Mouse (Mus musculus): ENCODE results near the gene Zfp184. TPM values are rescaled to one million over a fixed set of nuclear protein-coding genes. Genes with fewer than 3 reads are reported as not detected.
"Not testable (repeated sequence)": the region's sequence is repeated elsewhere in the genome, so short reads cannot be mapped to it uniquely, and the experiment has no call there.

The Zfp184 gene
- total RNA-seq (2014; rRNA removed) = 8.1 and 9.8 TPM in 2 replicates
- polyA plus RNA-seq (2015; fragmentation: Nextera tagmentation; extraction: Ambion mirVana) = 7.5 and 8.4 TPM in 2 replicates

- WGBS = under 1% methylated on average over 50 of the region's 50 CpGs
- peak within 1 kb of the TSS; percentile 77 for H3K4me2 ChIP-seq (ENCODE audit: low read depth, low read length, poor library complexity, severe bottlenecking)
These were observed at the start of gene Zfp184 for GRCm38 (mm10) chr13:21944926-21945740. Gene Zfp184, plus strand, starts transcription at chr13:21945094.

GRCm38 (mm10) chr13:21896549-21897244, 48.2 kb upstream of the Zfp184 start:
- Histone ChIP-seq H3K36me3 (ENCODE audit: insufficient read depth, low read length) (no peaks in the 10 kb centered on the region), H3K4me3 (ENCODE audit: low read depth, low read length) (peak overlapping the region; percentile 62), H3K27ac (ENCODE audit: low read depth, low read length) (peak overlapping the region; percentile 91), H3K9ac (replicated peaks; ENCODE audit: low read length, poor library complexity, severe bottlenecking) (peak overlapping the region; percentile 65), H3K27me3 (ENCODE audit: insufficient read depth, low read length) (no peaks in the 10 kb centered on the region), H3K9me3 (ENCODE audit: low read length) (no peaks in the 10 kb centered on the region), H3K4me2 (ENCODE audit: low read depth, low read length, poor library complexity, severe bottlenecking) (peak overlapping the region; percentile 56), H3K4me1 (ENCODE audit: insufficient read depth, low read length) (no peaks in the 10 kb centered on the region)
- 6% methylated on average over 24 of the region's 24 CpGs for WGBS
- ATAC-seq (ENCODE audit: low FRiP score) (peak; percentile 99), DNase-seq (ENCODE audit: low spot score) (peak; percentile 92)
- no peak; the same call in 1 of the 2 replicates for TF ChIP-seq CTCF (IDR thresholded peaks at IDR 0.05)

More at GRCm38 (mm10) chr13:21944926-21945740, at the start of gene Zfp184:
- no peaks in the 10 kb centered on the region for H3K9me3 ChIP-seq (ENCODE audit: low read length)
- peak within 1 kb of the TSS; percentile 70 for H3K27ac ChIP-seq (ENCODE audit: low read depth, low read length)
- ATAC-seq (ENCODE audit: low FRiP score) (peak; percentile 93), DNase-seq (ENCODE audit: low spot score) (peak; percentile 98)
- peak within 1 kb of the TSS; percentile 67 for H3K9ac ChIP-seq (replicated peaks; ENCODE audit: low read length, poor library complexity, severe bottlenecking)
- H3K4me3 ChIP-seq (ENCODE audit: low read depth, low read length) = peak within 1 kb of the TSS; percentile 68
- TF ChIP-seq CTCF (IDR thresholded peaks at IDR 0.05) = peak; percentile 53
- H3K4me1 ChIP-seq (ENCODE audit: insufficient read depth, low read length) = no peaks in the 10 kb centered on the region
- peaks cover 9% of the 10 kb centered on the region; the same call in 1 of the 2 replicates for H3K36me3 ChIP-seq (ENCODE audit: insufficient read depth, low read length)
- H3K27me3 ChIP-seq (ENCODE audit: insufficient read depth, low read length) = no peaks in the 10 kb centered on the region

- Histone ChIP-seq H3K4me1 (ENCODE audit: insufficient read depth, low read length) (no peaks in the 10 kb centered on the region), H3K27ac (ENCODE audit: low read depth, low read length) (peak overlapping the region; percentile 91), H3K4me2 (ENCODE audit: low read depth, low read length, poor library complexity, severe bottlenecking) (peak overlapping the region; percentile 56), H3K4me3 (ENCODE audit: low read depth, low read length) (peak overlapping the region; percentile 62), H3K9me3 (ENCODE audit: low read length) (no peaks in the 10 kb centered on the region), H3K27me3 (ENCODE audit: insufficient read depth, low read length) (no peaks in the 10 kb centered on the region), H3K9ac (replicated peaks; ENCODE audit: low read length, poor library complexity, severe bottlenecking) (peak overlapping the region; percentile 65), H3K36me3 (ENCODE audit: insufficient read depth, low read length) (no peaks in the 10 kb centered on the region)
- no peak for TF ChIP-seq CTCF (IDR thresholded peaks at IDR 0.05)
- DNase-seq (ENCODE audit: low spot score) (no peak), ATAC-seq (ENCODE audit: low FRiP score) (no peak)
- 0% methylated on average over 11 of the region's 11 CpGs for WGBS
These were observed 47.7 kb upstream of the Zfp184 start for GRCm38 (mm10) chr13:21897245-21897634.

GRCm38 (mm10) chr13:21900870-21901565, 43.9 kb upstream of the Zfp184 start:
- WGBS = 90% methylated on average over 9 of the region's 9 CpGs

GRCm38 (mm10) chr13:21903500-21903899, 41.4 kb upstream of the Zfp184 start:
- Histone ChIP-seq H3K4me1 (ENCODE audit: insufficient read depth, low read length) (no peaks in the 10 kb centered on the region), H3K4me2 (ENCODE audit: low read depth, low read length, poor library complexity, severe bottlenecking) (no peak overlapping the region), H3K27me3 (ENCODE audit: insufficient read depth, low read length) (no peaks in the 10 kb centered on the region), H3K9ac (replicated peaks; ENCODE audit: low read length, poor library complexity, severe bottlenecking) (no peak overlapping the region), H3K4me3 (ENCODE audit: low read depth, low read length) (no peak overlapping the region), H3K36me3 (ENCODE audit: insufficient read depth, low read length) (no peaks in the 10 kb centered on the region), H3K9me3 (ENCODE audit: low read length) (no peaks in the 10 kb centered on the region), H3K27ac (ENCODE audit: low read depth, low read length) (no peak overlapping the region)
- ATAC-seq (ENCODE audit: low FRiP score) (no peak), DNase-seq (ENCODE audit: low spot score) (peak; percentile 37)
- TF ChIP-seq CTCF (IDR thresholded peaks at IDR 0.05) = no peak
- WGBS = 56% methylated on average over 3 of the region's 3 CpGs

More at GRCm38 (mm10) chr13:21900870-21901565, 43.9 kb upstream of the Zfp184 start:
- not testable (repeated sequence) for H3K4me2 ChIP-seq (ENCODE audit: low read depth, low read length, poor library complexity, severe bottlenecking); H3K9ac ChIP-seq (replicated peaks; ENCODE audit: low read length, poor library complexity, severe bottlenecking); H3K36me3 ChIP-seq (ENCODE audit: insufficient read depth, low read length); H3K9me3 ChIP-seq (ENCODE audit: low read length); H3K27ac ChIP-seq (ENCODE audit: low read depth, low read length); H3K4me1 ChIP-seq (ENCODE audit: insufficient read depth, low read length); H3K27me3 ChIP-seq (ENCODE audit: insufficient read depth, low read length); ATAC-seq (ENCODE audit: low FRiP score); H3K4me3 ChIP-seq (ENCODE audit: low read depth, low read length); DNase-seq (ENCODE audit: low spot score)

GRCm38 (mm10) chr13:21904090-21904489, 40.8 kb upstream of the Zfp184 start:
- H3K4me2 ChIP-seq (ENCODE audit: low read depth, low read length, poor library complexity, severe bottlenecking); H3K4me3 ChIP-seq (ENCODE audit: low read depth, low read length); H3K27me3 ChIP-seq (ENCODE audit: insufficient read depth, low read length); H3K9me3 ChIP-seq (ENCODE audit: low read length); H3K36me3 ChIP-seq (ENCODE audit: insufficient read depth, low read length); ATAC-seq (ENCODE audit: low FRiP score); H3K4me1 ChIP-seq (ENCODE audit: insufficient read depth, low read length); H3K9ac ChIP-seq (replicated peaks; ENCODE audit: low read length, poor library complexity, severe bottlenecking); DNase-seq (ENCODE audit: low spot score); H3K27ac ChIP-seq (ENCODE audit: low read depth, low read length): not testable (repeated sequence)
- 71% methylated on average over 4 of the region's 4 CpGs for WGBS

Data from midbrain, postnatal 0 days (tissue).